In genomic region chr12:106378303-106379075, GRCm38 (mm10) we compare ENCODE assay signal across 9 mouse cellular contexts.
DNase-seq lines count a peak whose midpoint lies in the region; ATAC-seq and TF ChIP-seq lines count a peak whose summit lies in the region.
"Had no signal": no experiment of that assay in that cellular context is flagged by ENCODE, and none has a peak within 500 bp of the region (broad histone marks: within the 10 kb centered on the region; RNA-seq: fewer than 3 reads in every experiment).

No protein-coding gene starts in this region.

- peak; percentile 25 for DNase-seq in liver, adult 2 months (ENCODE audit: extremely low read depth, low read depth, low spot score)
- no peak for DNase-seq in liver
- no peak for DNase-seq in left cerebral cortex, postnatal 4 days
- no peak for DNase-seq in B cell, adult 2 months
- DNase-seq in thymus, postnatal 36 days, result no peak

- H3K4me3 ChIP-seq in liver, adult 2 months (ENCODE audit: insufficient read depth, low read depth, low read length), result no peak overlapping the region
- H3K4me3 ChIP-seq in forebrain, embryonic 16.5 days (replicated peaks; ENCODE audit: low read length), result peak overlapping the region; percentile 4
- H3K4me3 ChIP-seq in limb, embryonic 12.5 days (replicated peaks), result peak overlapping the region; percentile 29
- peak overlapping the region; percentile 8 for H3K4me3 ChIP-seq in stomach, embryonic 15.5 days (replicated peaks)

- H3K9me3 ChIP-seq in forebrain, embryonic 16.5 days (ENCODE audit: control insufficient read depth, low read length), result no peaks in the 10 kb centered on the region
- H3K9me3 ChIP-seq in limb, embryonic 12.5 days, result no peaks in the 10 kb centered on the region
- H3K9me3 ChIP-seq in stomach, embryonic 15.5 days, result no peaks in the 10 kb centered on the region

- 32% methylated on average over 19 of the region's 19 CpGs for WGBS in liver, adult 2 months
- WGBS in forebrain, embryonic 16.5 days, result 6% methylated on average over 19 of the region's 19 CpGs
- WGBS in limb, embryonic 12.5 days, result 22% methylated on average over 19 of the region's 19 CpGs
- 28% methylated on average over 19 of the region's 19 CpGs for WGBS in stomach, embryonic 15.5 days

- ATAC-seq in forebrain, embryonic 16.5 days, result no peak
- no peak for ATAC-seq in limb, embryonic 12.5 days (ENCODE audit: insufficient number of reproducible peaks, insufficient read depth, low FRiP score, low TSS enrichment, low read depth)
- ATAC-seq in stomach, embryonic 15.5 days (ENCODE audit: insufficient read depth, low FRiP score, low read depth), result no peak

- no peak overlapping the region for H3K27ac ChIP-seq in liver, adult 2 months (replicated peaks; ENCODE audit: insufficient read depth, low read depth, low read length)
- peak overlapping the region; percentile 88 for H3K27ac ChIP-seq in forebrain, embryonic 16.5 days (ENCODE audit: low read length)
- no peak overlapping the region for H3K27ac ChIP-seq in limb, embryonic 12.5 days
- no peak overlapping the region for H3K27ac ChIP-seq in stomach, embryonic 15.5 days
- H3K27ac ChIP-seq: macrophage had no signal

- TF ChIP-seq POLR2A in liver, adult 2 months (IDR thresholded peaks at IDR 0.05; ENCODE audit: extremely low read depth, insufficient read depth, low read length), result no peak

- H3K36me3 ChIP-seq in liver, adult 2 months (ENCODE audit: control insufficient read depth, insufficient read depth, low read length), result no peaks in the 10 kb centered on the region
- no peaks in the 10 kb centered on the region for H3K36me3 ChIP-seq in forebrain, embryonic 16.5 days (ENCODE audit: control insufficient read depth, insufficient read depth)
- no peaks in the 10 kb centered on the region for H3K36me3 ChIP-seq in limb, embryonic 12.5 days
- no peaks in the 10 kb centered on the region for H3K36me3 ChIP-seq in stomach, embryonic 15.5 days

- H3K9ac ChIP-seq in liver, adult 2 months (ENCODE audit: low read depth, low read length), result no peak overlapping the region
- peak overlapping the region; percentile 45 for H3K9ac ChIP-seq in forebrain, embryonic 16.5 days (replicated peaks; ENCODE audit: low read depth, low read length)
- no peak overlapping the region for H3K9ac ChIP-seq in limb, embryonic 12.5 days (replicated peaks)
- H3K9ac ChIP-seq in stomach, embryonic 15.5 days, result no peak overlapping the region

- intact Hi-C loops in left cerebral cortex, postnatal 4 days (cut with DNase I), result loop anchor here (10.0 kb wide), 1 partner anchor 1616 kb away; no protein-coding TSS in a partner anchor

- peak overlapping the region; percentile 51 for H3K4me2 ChIP-seq in forebrain, embryonic 16.5 days (ENCODE audit: low read length)
- peak overlapping the region; percentile 51 for H3K4me2 ChIP-seq in limb, embryonic 12.5 days
- H3K4me2 ChIP-seq in stomach, embryonic 15.5 days, result peak overlapping the region; percentile 32

- no peak for TF ChIP-seq CTCF in liver, adult 2 months (IDR thresholded peaks at IDR 0.05; ENCODE audit: low read depth, low read length)

- no peaks in the 10 kb centered on the region for H3K79me2 ChIP-seq in liver, adult 2 months (ENCODE audit: control insufficient read depth, insufficient read depth, low read length)

- no peaks in the 10 kb centered on the region; the same call in 1 of the 2 replicates for H3K27me3 ChIP-seq in liver, adult 2 months (ENCODE audit: control insufficient read depth, insufficient read depth, low read length)
- 0 out of 2 replicates have a peak, but pooled peaks cover 3% of the 10 kb centered on the region for H3K27me3 ChIP-seq in forebrain, embryonic 16.5 days (replicated peaks; ENCODE audit: control insufficient read depth, insufficient read depth, low read length)
- H3K27me3 ChIP-seq in limb, embryonic 12.5 days, result peaks cover 39% of the 10 kb centered on the region
- no peaks in the 10 kb centered on the region for H3K27me3 ChIP-seq in stomach, embryonic 15.5 days (replicated peaks)

- no peaks in the 10 kb centered on the region; the same call in 1 of the 2 replicates for H3K4me1 ChIP-seq in liver, adult 2 months (ENCODE audit: control insufficient read depth, insufficient read depth, low read length)
- peaks cover 53% of the 10 kb centered on the region for H3K4me1 ChIP-seq in forebrain, embryonic 16.5 days (replicated peaks; ENCODE audit: control insufficient read depth, insufficient read depth, low read length)
- peaks cover 6% of the 10 kb centered on the region; the same call in 1 of the 2 replicates for H3K4me1 ChIP-seq in limb, embryonic 12.5 days (replicated peaks)
- no peaks in the 10 kb centered on the region for H3K4me1 ChIP-seq in stomach, embryonic 15.5 days
